Mouse (Mus musculus): ENCODE results near the gene Arhgef26. TPM values are rescaled to one million over a fixed set of nuclear protein-coding genes. Genes with fewer than 3 reads are reported as not detected.

The Arhgef26 gene
- polyA plus RNA-seq, 1 experiment from 2014 or later: 19.2 TPM

DNA sequence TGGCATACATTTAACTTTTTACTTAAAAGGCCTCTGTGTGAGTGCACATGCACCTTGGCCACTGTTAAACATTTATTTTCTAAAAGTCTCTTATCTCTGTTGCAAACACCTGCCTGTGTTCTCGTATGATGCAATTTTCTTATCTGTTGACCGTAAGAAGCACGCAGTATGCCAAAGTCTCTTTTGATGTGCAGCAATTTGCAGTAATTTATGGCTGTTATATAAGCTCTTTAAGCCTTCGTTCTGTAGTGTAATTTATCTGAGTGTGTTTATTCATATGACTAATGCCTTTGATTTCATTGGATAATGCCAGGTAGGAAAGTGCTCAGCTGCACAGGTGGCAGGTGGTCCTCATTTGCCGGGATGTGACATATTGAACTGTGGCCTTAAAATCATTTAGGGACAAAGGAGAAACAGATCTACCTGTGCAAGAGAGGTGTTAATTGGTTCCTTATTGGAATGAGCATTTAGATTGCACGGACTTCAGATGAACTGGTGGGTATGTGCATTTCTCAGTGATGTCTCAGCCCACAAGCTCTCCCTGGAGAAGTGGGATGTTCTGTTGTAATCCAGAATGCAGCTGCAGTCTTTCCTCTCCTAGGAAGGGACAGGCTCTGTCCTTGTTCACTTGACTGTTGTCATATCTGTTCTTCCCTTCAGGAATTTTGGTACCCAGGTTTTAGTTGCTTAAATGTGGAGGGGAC, 10.5 kb downstream of the Arhgef26 start:
- Histone ChIP-seq H3K9ac (no peak overlapping the region), H3K27ac (no peak overlapping the region), H3K27me3 (no peaks in the 10 kb centered on the region), H3K4me1 (no peaks in the 10 kb centered on the region), H3K36me3 (no peaks in the 10 kb centered on the region), H3K4me3 (no peak overlapping the region), H3K4me2 (replicated peaks) (no peak overlapping the region), H3K9me3 (replicated peaks) (no peaks in the 10 kb centered on the region)
- no peak for ATAC-seq (ENCODE audit: low FRiP score)
- 90% methylated on average over 6 of the region's 6 CpGs for WGBS

DNA sequence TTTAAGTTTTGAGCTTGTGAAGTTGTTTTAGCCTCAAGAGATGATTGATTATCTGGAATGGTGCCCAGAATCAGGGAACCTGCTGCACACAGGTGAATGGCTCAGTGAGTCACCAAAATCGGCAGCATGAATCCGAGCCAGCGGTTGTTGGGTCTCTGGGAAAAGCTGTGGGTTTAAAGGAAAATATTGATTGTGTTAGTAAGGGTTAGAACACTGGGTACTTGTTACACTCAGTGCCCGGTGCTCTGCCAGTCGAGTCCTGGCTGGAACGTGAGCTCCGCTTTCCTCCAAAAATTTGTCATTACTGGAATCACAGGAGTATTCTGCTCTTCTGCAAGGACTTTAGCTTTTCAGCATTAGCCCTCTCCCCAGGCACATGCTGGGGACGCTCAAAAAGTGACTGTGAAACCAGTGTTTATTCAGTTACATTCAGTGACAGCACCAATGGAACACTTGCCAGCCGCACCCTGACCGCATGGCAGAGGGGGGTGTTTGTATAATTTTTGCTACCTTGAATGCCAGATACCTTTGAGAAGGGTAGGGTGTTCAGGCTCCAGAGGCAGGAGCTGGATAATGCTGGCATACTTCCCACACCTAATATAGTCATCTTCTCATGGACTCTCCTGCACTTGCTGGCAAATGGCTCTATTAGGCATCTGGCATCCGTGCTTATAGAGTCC, 11.2 kb downstream of the Arhgef26 start:
- 81% methylated on average over 11 of the region's 11 CpGs for WGBS
- Histone ChIP-seq H3K4me1 (no peaks in the 10 kb centered on the region), H3K4me3 (no peak overlapping the region), H3K36me3 (no peaks in the 10 kb centered on the region), H3K9ac (no peak overlapping the region), H3K4me2 (replicated peaks) (no peak overlapping the region), H3K27me3 (no peaks in the 10 kb centered on the region), H3K27ac (no peak overlapping the region), H3K9me3 (replicated peaks) (no peaks in the 10 kb centered on the region)
- ATAC-seq (ENCODE audit: low FRiP score): no peak

DNA sequence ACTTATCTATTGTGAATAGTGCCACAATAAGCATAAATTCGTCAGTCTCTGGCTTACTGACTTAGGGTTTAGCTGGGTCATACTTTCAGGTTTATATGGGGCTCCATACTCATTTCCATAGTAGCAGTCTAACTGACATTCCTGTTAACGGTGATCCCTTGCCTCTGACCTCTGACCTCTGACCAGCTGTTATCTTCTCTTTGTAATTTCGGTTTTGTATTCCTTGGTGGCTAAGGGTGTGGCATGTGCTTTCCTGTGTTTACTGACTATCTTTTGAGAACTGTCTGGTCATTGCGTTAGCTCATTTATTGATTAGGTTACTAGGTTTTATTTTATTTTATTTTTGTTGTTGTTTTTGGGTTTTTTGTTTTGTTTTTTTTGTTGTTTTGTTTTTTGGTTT, 13.9 kb downstream of the Arhgef26 start:
- no peak overlapping the region for H3K9ac ChIP-seq
- no peaks in the 10 kb centered on the region for H3K4me1 ChIP-seq
- ATAC-seq (ENCODE audit: low FRiP score): no peak
- 81% methylated on average over 4 of the region's 4 CpGs for whole genome bisulfite sequencing
- no peaks in the 10 kb centered on the region for H3K36me3 ChIP-seq
- H3K9me3 ChIP-seq (replicated peaks): no peaks in the 10 kb centered on the region
- H3K4me2 ChIP-seq (replicated peaks): no peak overlapping the region
- H3K4me3 ChIP-seq: no peak overlapping the region
- no peaks in the 10 kb centered on the region for H3K27me3 ChIP-seq
- H3K27ac ChIP-seq: no peak overlapping the region

DNA sequence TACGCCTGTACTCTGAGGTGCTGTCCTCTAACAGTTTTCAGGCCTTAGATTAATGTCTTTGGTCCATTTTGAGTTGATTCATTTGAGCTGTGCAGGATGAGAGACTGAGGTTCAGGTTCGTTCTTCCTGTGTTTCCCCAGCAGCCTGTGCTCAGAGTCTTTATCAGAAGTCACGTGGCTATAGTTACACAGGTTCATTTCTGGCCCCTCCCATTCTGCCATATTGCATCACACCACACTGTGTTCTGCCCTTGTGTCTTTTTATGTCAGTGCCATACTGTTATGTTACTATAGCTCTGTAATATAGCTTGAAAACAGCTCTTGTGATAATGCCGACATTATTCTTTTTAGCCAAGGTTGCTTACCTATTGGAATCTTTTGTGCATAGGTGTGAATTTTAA, 14.7 kb downstream of the Arhgef26 start:
- WGBS: 94% methylated on average over 4 of the region's 4 CpGs
- Histone ChIP-seq H3K36me3 (no peaks in the 10 kb centered on the region), H3K4me1 (no peaks in the 10 kb centered on the region), H3K4me2 (replicated peaks) (no peak overlapping the region), H3K27me3 (no peaks in the 10 kb centered on the region), H3K4me3 (no peak overlapping the region), H3K9me3 (replicated peaks) (no peaks in the 10 kb centered on the region), H3K27ac (no peak overlapping the region), H3K9ac (no peak overlapping the region)
- no peak for ATAC-seq (ENCODE audit: low FRiP score)

DNA sequence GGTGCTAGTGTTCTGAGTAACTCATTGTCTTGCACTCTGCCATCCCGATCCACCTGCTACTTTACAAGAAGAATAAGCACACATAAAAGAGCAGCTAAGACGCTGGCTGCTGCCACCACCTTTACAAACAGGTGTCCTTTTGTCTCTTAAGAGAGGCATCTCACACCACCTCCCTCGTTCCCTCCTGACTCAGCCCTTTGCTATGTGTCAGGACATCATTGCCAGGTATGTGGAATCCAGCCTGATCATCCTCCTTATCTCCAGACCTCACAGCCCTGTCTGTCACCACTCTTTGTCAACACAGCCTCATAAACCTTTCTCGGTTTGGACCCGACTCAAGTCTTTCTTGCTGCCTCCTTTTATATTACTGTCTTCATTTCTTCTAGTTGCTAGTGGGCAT, 29.7 kb downstream of the Arhgef26 start:
- ATAC-seq (ENCODE audit: low FRiP score): no peak
- H3K4me3 ChIP-seq: no peak overlapping the region
- H3K27ac ChIP-seq: no peak overlapping the region
- 86% methylated on average over 5 of the region's 5 CpGs for WGBS
- no peak overlapping the region for H3K4me2 ChIP-seq (replicated peaks)
- no peaks in the 10 kb centered on the region for H3K9me3 ChIP-seq (replicated peaks)
- no peak overlapping the region for H3K9ac ChIP-seq
- no peaks in the 10 kb centered on the region for H3K27me3 ChIP-seq
- no peaks in the 10 kb centered on the region for H3K36me3 ChIP-seq
- H3K4me1 ChIP-seq: no peaks in the 10 kb centered on the region

DNA sequence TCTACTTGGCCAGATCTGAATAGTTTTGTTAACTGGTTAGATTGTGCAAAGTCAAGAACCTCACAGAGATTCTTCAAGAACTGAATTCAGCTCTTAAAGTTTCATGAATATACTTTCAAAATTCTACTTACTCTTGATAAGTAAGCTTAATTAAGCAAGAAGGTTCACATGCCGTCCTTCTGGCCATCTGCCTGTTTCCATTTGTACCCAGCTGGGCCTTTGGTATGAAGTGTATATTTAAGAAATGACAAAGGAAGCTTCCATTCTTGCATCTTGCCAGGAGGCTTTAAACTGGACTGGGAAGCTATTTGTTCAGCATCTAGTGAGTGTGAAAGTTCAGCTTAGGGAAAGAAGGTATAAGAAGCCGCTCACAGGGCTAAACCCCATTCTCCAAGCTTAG, 34.7 kb downstream of the Arhgef26 start:
- WGBS: 76% methylated on average over 2 of the region's 2 CpGs
- Histone ChIP-seq H3K36me3 (no peaks in the 10 kb centered on the region), H3K4me1 (no peaks in the 10 kb centered on the region), H3K27me3 (no peaks in the 10 kb centered on the region), H3K9ac (no peak overlapping the region), H3K27ac (no peak overlapping the region), H3K4me3 (no peak overlapping the region), H3K9me3 (replicated peaks) (no peaks in the 10 kb centered on the region), H3K4me2 (replicated peaks) (no peak overlapping the region)
- no peak for ATAC-seq (ENCODE audit: low FRiP score)

DNA sequence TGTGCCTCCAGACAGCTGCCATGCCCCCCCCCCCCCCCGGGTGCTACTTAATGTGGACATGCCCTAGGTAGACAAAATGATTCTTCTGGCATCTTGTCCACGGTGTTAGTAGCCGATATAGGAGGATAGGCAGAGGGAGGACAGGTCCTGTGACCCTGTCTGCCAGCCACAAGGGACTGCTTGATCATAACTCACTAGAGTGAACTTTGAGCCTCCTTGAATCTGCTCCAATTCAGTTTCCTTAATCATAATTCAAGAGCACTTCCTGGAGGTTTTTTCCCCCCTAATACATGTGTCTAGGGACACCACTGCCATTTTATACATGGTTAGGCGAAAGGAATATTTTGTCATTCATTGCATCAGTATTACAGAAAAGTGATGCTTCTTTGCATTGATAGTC, 36.2 kb downstream of the Arhgef26 start:
- H3K4me1 ChIP-seq: no peaks in the 10 kb centered on the region
- WGBS: 90% methylated on average over 4 of the region's 4 CpGs

DNA sequence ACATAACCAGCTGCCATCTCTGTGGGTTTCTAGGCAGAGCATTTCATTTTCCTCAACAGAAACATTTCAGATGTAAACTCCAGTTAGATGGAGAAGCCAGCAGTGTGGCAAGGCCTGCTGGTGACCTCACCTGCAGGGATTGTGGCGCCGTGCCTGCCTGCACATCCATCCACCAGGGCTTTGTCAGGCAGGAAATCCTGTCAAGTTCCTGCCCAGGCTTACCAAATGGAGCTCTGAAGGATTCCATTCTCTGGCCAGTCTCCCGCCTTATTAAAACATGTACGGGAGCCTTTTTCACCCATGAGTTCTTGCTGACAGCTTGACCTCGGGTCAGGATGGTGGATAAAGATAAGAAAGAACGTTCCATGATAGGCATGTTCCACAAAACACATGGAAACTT, 36.7 kb downstream of the Arhgef26 start:
- H3K27ac ChIP-seq: no peak overlapping the region
- H3K4me2 ChIP-seq (replicated peaks): no peak overlapping the region
- no peaks in the 10 kb centered on the region for H3K36me3 ChIP-seq
- no peak for ATAC-seq (ENCODE audit: low FRiP score)
- H3K4me3 ChIP-seq: no peak overlapping the region
- 78% methylated on average over 6 of the region's 6 CpGs for WGBS
- 0 out of 2 replicates have a peak, but pooled peaks cover under 1% of the 10 kb centered on the region for H3K4me1 ChIP-seq
- no peaks in the 10 kb centered on the region for H3K9me3 ChIP-seq (replicated peaks)
- no peaks in the 10 kb centered on the region for H3K27me3 ChIP-seq
- H3K9ac ChIP-seq: no peak overlapping the region

More for the DNA sequence above, 36.2 kb downstream of the Arhgef26 start:
- no peak overlapping the region for H3K4me2 ChIP-seq (replicated peaks)
- H3K27me3 ChIP-seq: no peaks in the 10 kb centered on the region
- H3K36me3 ChIP-seq: no peaks in the 10 kb centered on the region
- H3K4me3 ChIP-seq: no peak overlapping the region
- H3K9me3 ChIP-seq (replicated peaks): no peaks in the 10 kb centered on the region
- no peak for ATAC-seq (ENCODE audit: low FRiP score)
- no peak overlapping the region for H3K9ac ChIP-seq
- no peak overlapping the region for H3K27ac ChIP-seq

DNA sequence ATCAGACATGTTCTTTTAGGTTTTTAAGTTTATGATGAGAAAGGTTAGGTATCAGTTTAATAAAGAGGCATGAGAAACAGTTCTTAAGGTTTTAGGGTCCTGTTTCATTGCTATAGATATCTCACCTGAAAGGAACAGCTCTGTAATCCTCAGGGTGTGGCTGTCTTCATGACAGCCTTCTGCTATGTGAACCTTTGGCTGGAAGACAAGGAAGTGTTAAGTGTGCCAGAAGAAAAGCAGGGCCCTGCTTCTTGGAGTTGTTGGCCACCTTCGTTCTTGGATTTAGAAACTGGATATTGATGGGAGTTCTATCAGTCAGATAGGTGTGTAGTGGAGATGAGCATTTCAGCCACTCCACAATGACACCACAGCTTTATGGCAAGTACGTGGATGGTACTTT, 38.6 kb downstream of the Arhgef26 start:
- H3K9ac ChIP-seq: no peak overlapping the region
- H3K36me3 ChIP-seq: no peaks in the 10 kb centered on the region
- H3K27ac ChIP-seq: no peak overlapping the region
- H3K4me2 ChIP-seq (replicated peaks): no peak overlapping the region
- no peaks in the 10 kb centered on the region for H3K9me3 ChIP-seq (replicated peaks)
- no peaks in the 10 kb centered on the region for H3K27me3 ChIP-seq
- WGBS: 94% methylated on average over 2 of the region's 2 CpGs
- H3K4me3 ChIP-seq: no peak overlapping the region
- ATAC-seq (ENCODE audit: low FRiP score): no peak
- H3K4me1 ChIP-seq: 0 out of 2 replicates have a peak, but pooled peaks cover 4% of the 10 kb centered on the region

DNA sequence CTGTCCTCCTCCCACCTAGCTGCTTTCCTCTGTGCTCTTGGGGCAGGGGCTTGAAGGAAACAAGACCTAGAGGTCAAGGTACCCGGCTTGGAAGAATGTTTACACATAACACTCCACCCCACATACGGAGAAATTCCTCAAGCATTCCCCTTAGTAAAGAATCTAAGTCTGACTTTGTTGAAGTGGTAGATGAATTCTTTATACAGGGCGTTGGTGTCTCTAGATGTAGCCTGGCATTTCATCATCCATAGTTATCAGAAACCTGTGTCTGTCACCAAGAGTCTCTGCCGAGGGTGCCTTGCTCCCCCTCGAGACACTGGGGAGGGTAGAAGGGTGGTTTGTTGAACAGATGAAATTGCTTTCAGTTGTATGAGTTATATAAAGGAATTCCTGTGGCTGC, 41.8 kb downstream of the Arhgef26 start:
- Histone ChIP-seq H3K9ac (no peak overlapping the region), H3K36me3 (no peaks in the 10 kb centered on the region), H3K4me1 (0 out of 2 replicates have a peak, but pooled peaks cover 4% of the 10 kb centered on the region), H3K27me3 (no peaks in the 10 kb centered on the region), H3K4me3 (no peak overlapping the region), H3K4me2 (replicated peaks) (no peak overlapping the region), H3K27ac (no peak overlapping the region), H3K9me3 (replicated peaks) (no peaks in the 10 kb centered on the region)
- 61% methylated on average over 5 of the region's 5 CpGs for WGBS
- ATAC-seq (ENCODE audit: low FRiP score): no peak

DNA sequence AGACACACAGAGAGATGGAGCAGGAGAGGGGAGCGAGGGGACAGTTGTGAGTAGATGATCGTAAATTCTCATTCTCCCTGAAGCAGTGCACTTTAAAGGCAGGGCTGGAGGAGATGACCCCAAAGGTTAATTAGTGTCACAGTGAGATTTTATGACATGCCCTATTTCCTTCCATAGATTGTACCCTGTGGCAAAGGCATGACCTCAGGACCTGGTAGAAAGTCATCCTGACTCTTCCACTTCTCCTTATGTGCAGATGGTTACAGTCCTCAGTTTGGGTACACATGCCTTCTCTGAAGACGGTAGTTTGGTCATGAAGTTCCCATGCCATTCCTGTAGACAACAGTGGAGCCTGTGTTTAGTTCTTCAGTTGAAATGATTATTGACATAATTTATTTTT, 42.3 kb downstream of the Arhgef26 start:
- 0 out of 2 replicates have a peak, but pooled peaks cover 4% of the 10 kb centered on the region for H3K4me1 ChIP-seq
- no peaks in the 10 kb centered on the region for H3K27me3 ChIP-seq
- H3K9me3 ChIP-seq (replicated peaks): no peaks in the 10 kb centered on the region
- WGBS: 77% methylated on average over 3 of the region's 3 CpGs
- no peaks in the 10 kb centered on the region for H3K36me3 ChIP-seq
- no peak overlapping the region for H3K4me3 ChIP-seq
- no peak overlapping the region for H3K4me2 ChIP-seq (replicated peaks)
- H3K9ac ChIP-seq: no peak overlapping the region
- H3K27ac ChIP-seq: no peak overlapping the region
- ATAC-seq (ENCODE audit: low FRiP score): no peak

DNA sequence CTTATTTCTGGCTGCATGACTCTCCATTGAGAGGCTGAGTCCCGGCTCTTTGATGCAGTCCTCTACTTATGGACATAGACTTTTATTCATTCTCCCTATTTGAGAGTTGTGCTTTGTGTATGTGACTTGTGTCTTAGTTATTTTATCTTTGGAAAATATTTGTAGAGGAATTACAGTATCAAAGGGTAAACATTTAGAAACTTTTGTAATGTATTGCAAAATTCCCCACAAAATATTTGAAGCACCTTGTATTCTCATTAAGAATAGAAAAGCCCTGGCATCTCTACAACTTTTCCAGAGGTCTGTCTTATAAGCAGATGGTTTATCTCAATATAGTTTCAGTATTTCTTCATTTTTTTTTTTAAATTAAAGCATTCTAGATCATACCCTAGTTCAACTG, 44.7 kb downstream of the Arhgef26 start:
- Histone ChIP-seq H3K4me1 (0 out of 2 replicates have a peak, but pooled peaks cover 4% of the 10 kb centered on the region), H3K27me3 (no peaks in the 10 kb centered on the region), H3K4me3 (no peak overlapping the region), H3K4me2 (replicated peaks) (no peak overlapping the region), H3K27ac (no peak overlapping the region), H3K9me3 (replicated peaks) (no peaks in the 10 kb centered on the region), H3K36me3 (no peaks in the 10 kb centered on the region), H3K9ac (no peak overlapping the region)
- ATAC-seq (ENCODE audit: low FRiP score): no peak
- WGBS: 95% methylated on average over 1 of the region's 1 CpGs

DNA sequence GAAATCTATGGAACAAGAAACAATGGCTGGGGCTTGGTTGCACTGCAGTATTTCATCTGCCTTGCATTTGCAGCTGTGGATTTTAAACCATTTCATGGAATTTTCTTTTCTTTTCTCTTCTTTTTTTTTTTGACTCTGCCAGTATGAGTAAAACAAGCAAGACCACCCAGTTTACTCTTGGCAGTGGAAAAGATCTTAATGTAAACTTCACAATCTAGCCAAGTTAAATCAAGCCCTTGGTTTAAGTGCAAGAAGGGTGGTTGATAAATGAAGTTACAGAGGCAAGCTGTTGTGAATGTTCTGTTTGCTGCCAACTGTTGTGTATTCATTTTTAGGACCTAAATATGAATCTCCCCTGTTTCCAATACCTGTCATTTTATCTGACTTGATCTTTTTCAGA, 54.5 kb downstream of the Arhgef26 start:
- no peak overlapping the region for H3K4me3 ChIP-seq
- no peaks in the 10 kb centered on the region for H3K36me3 ChIP-seq
- H3K9me3 ChIP-seq (replicated peaks): no peaks in the 10 kb centered on the region
- no peak overlapping the region for H3K27ac ChIP-seq
- H3K27me3 ChIP-seq: no peaks in the 10 kb centered on the region
- ATAC-seq (ENCODE audit: low FRiP score): no peak
- no peak overlapping the region for H3K9ac ChIP-seq
- peaks cover 13% of the 10 kb centered on the region for H3K4me1 ChIP-seq
- no peak overlapping the region for H3K4me2 ChIP-seq (replicated peaks)

Data from hindbrain, embryonic 12.5 days (tissue).